Mouse (Mus musculus): ENCODE measurements around the gene Resf1. TPM values are rescaled to one million over a fixed set of nuclear protein-coding genes. Genes with fewer than 3 reads are reported as not detected.
A peak's percentile ranks its signal among the peaks of the same experiment; 100 is the strongest.
"Not testable (repeated sequence)": the region's sequence is repeated elsewhere in the genome, so short reads cannot be mapped to it uniquely, and the experiment has no call there.

Resf1 gene
- total RNA-seq, 4 experiments from 2014 or later: 9.4 to 17.8 (median 11.6) TPM

GRCm38 (mm10) chr6:149343802-149344201, 34.6 kb downstream of the Resf1 start:
- no peak for DNase-seq (ENCODE audit: low spot score in 2 of 2)

- no peak for DNase-seq (ENCODE audit: low spot score in 2 of 2)
Observed at GRCm38 (mm10) chr6:149344372-149344771, 35.2 kb downstream of the Resf1 start.

- DNase-seq (ENCODE audit: low spot score in 2 of 2): not testable (repeated sequence)
Observed at GRCm38 (mm10) chr6:149348211-149348610, 39.0 kb downstream of the Resf1 start.

- no peak for DNase-seq (ENCODE audit: low spot score in 2 of 2)
Observed at GRCm38 (mm10) chr6:149354826-149355495, 45.7 kb downstream of the Resf1 start.

GRCm38 (mm10) chr6:149355799-149356198, 46.6 kb downstream of the Resf1 start:
- DNase-seq (ENCODE audit: low spot score in 2 of 2): not testable (repeated sequence)

- DNase-seq (ENCODE audit: low spot score in 2 of 2): no peak
Observed at GRCm38 (mm10) chr6:149357155-149357554, 47.9 kb downstream of the Resf1 start.

GRCm38 (mm10) chr6:149362533-149362932, 53.3 kb downstream of the Resf1 start:
- DNase-seq (ENCODE audit: low spot score in 2 of 2): not testable (repeated sequence)

- not testable (repeated sequence) for DNase-seq (ENCODE audit: low spot score in 2 of 2)
Observed at GRCm38 (mm10) chr6:149365975-149366374, 56.8 kb downstream of the Resf1 start.

GRCm38 (mm10) chr6:149366403-149366802, 57.2 kb downstream of the Resf1 start:
- DNase-seq (ENCODE audit: low spot score in 2 of 2): no peak

GRCm38 (mm10) chr6:149374986-149375457, 65.8 kb downstream of the Resf1 start:
- peak; percentile 24 to 48 for DNase-seq (ENCODE audit: low spot score in 2 of 2)

GRCm38 (mm10) chr6:149383531-149383930, 74.3 kb downstream of the Resf1 start:
- DNase-seq (ENCODE audit: low spot score in 2 of 2): no peak

Other genes with a start within 250 kb of the Resf1 start
- 1 to 10 TPM; 6.8 to 8.8 (median 7.2) TPM for gene Dennd5b, start 207.7 kb upstream of the Resf1 start, total RNA-seq (2022)
- gene Gm10203, start 179.2 kb upstream of the Resf1 start, total RNA-seq (2022): not detected
- gene Etfbkmt, start 169.6 kb upstream of the Resf1 start, total RNA-seq (2022): 10 to 100 TPM; 10.8 to 17.7 (median 12.8) TPM
- 10 to 100 TPM; 16.0 to 20.6 (median 17.8) TPM for gene Amn1, start 120.7 kb upstream of the Resf1 start, total RNA-seq (2022)
- gene Bicd1, start 99.5 kb downstream of the Resf1 start, total RNA-seq (2022): 1 to 10 TPM in 1 of 4 experiments, under 1 TPM in 3; 0.27 to 1.5 (median 0.30) TPM